Mouse (Mus musculus) frontal cortex, adult (tissue): ENCODE measurements around the gene Msi2.

Experiments
- ATAC-seq: cut with Nextera tagmentation; 2 replicates; pipeline ENCODE4 v1.9.2; 2017; ENCODE audit warnings: mild to moderate bottlenecking, moderate library complexity, mixed read lengths; ENCODE audit not compliant: low TSS enrichment

The Msi2 gene

DNA sequence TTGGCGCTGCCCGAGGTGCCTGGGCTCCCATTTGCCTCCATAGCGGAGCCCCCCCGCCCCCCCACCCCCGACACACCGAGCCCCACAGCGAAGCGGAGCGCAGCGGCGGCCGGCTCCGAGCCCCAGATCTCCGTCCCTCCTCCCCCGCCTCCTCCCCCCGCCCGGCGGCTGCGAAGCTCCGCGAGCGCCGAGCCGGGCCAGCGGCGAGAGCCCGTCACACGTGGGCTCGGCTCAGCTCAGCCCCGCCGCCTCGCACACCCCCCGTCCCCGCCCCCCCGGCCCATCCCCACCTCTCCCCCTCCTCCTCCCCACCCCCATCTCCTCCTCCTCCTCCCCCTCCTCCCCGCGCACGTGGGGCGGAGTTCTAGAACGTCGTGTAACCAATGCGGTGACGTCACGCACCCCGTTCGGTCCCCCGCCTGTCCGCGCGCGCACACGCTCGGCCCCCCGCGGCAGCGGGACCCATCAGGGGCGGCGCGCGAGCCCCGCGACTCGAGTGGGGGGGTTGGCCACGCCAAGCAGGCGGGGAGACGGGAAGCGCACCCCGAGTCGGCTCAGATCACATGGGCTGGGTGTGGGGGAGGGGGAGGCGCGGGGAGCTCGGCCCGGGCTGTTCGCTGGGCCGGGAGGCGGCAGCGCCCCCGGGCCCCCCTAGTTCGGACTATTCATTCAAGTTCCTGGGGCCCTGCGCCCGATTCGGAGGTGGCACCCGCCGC, at the start of gene Msi2:
Gene Msi2 (minus strand): TSS at position 464 of the 716 bp plus-strand sequence.
- ATAC-seq, result peak; percentile 71

DNA sequence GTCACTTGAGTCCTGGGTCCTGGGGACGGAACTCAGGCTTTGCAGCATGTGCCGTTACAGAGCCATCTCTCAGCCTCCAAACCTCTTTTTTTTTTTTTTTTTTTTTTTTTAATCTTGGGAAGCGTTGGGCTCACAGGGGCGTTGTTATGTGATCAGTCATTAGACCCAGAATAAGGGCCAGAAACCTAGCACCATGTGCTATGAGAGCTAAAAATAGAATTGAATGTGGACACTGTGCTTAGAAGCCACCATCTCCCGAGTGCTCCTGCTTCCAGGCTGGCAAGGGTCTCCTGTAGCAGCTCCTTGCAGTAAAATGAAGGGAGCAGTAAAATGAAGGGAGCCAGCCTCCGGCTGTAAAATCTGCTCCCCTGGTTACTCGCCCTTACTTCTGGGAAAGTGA, 47.3 kb upstream of the Msi2 start:
- no peak for ATAC-seq

DNA sequence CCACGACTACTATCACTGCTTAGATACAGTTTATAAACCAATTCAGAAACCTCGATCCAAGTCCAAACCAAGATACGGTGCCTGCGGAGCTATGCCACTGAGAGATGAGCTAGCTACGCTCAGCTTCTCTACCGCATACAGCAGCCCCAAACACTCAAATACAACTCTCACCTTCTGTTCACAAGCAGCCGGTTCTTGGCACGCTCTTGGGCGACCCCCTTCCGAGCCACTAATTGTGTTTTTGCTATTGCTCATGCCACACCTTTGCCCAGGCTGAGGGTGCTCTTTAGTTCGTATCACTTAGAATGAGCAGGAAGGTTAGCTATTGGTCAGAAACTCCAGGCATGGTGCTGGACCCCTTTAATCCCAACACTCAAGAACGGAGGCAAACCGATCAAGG, 45.1 kb upstream of the Msi2 start:
- ATAC-seq, result no peak

DNA sequence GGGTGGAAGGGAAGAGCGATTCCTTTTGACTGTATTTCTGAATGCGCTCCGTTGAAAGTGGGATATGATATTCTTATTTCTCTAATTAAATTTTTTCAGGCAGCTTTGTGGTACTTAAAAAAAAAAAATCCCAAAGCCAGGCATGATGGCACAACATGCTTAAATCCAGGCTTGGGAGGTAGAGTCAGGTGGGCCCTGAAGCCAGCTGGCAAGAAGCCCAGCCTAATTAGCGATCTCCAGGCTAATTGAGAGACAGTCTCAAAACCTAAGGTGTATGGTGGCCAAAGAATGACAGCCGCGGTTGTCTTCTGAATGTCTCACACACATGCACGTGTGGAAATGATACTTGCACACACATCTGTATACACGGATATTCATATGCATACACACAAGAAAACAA, 41.2 kb upstream of the Msi2 start:
- no peak for ATAC-seq

DNA sequence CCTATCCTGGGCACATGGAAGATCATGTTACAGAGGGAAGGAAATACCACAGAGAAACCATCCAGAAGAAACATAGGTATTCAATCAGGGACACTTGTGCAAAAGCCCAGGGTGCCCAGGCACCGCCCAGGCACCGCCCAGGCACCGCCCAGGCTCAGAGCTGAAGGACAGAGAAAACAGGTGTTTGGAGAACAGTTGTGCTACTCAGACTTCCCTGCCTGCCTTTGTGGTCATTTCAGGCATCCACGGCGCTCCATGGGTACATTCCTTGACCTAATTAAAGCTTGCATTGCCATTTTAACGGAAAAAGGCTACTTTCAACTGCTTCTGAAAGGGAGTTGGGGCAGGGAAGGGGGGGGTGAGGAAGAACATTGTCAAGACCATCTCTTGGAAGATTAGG, 40.1 kb upstream of the Msi2 start:
- no peak for ATAC-seq

DNA sequence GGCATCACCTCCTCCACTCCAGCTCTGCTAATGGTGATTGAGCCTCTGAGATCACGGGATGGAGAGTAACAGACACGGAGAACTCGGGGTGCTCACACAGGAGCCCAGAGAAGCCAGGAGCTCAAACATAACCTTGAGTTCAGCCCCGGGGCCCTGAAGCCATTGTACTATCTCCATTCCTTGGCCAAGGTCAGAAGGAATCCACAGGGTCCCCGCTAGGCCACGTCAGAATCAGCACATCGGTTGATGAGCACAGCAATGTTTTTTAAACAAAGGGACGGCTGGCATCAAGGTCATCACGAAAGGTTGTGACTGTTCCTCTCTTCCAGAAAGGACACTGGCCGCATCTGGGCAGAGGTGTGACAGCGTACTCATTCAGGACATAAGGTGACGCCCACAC, 27.0 kb upstream of the Msi2 start:
- no peak for ATAC-seq

DNA sequence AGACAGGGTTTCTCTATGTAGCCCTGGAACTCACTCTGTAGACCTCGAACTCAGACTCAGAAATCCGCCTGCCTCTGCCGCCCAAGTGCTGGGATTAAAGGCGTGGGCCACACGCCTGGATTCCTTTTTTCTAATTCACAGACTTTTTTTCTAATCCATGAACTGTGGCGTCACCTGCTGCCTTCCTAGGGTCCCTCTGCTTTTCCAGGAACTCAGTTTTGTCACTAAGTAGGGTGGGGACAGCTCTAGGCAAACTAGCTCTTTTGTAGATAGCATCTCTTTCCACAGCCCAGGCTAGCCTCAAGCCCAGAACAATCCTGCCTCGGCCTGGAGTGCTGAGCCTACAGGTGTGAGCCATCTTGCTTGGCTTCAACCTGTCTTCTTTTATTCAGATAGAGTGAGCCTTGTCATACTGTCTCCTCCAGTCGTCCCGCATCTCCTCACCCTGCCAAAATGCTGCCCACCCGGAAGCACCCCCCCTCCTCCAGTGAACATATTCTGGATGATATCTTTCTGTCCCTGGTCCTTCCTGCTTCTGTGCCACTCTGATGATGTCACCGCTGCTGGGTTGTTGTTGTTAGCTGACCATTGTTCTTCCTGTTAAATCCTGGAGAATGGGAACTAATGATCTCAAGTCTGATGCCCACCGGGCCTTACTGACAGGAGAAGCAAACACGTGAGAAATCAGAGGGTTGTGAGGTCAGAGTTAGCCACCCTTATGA, 21.4 kb upstream of the Msi2 start:
- no peak for ATAC-seq

DNA sequence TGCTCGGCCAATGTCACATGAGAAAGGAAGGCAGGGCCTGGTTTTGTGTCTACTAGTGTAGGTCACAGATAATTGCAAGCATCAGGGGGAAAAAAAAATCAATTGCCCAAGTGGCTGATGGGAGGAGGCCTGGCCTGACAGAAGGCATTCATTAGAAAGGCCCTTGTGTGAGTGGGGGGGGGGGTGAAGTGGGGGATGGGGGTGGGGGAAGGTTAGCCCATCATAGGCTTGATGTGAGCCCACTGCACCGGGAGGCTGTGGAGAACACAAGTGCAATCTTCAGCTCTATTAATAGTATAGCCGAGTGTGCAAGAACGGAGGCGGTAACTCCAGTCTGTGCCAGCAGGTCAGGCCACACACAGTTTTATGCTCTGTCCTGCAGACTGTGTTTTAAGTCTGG, 11.1 kb upstream of the Msi2 start:
- ATAC-seq, result no peak

DNA sequence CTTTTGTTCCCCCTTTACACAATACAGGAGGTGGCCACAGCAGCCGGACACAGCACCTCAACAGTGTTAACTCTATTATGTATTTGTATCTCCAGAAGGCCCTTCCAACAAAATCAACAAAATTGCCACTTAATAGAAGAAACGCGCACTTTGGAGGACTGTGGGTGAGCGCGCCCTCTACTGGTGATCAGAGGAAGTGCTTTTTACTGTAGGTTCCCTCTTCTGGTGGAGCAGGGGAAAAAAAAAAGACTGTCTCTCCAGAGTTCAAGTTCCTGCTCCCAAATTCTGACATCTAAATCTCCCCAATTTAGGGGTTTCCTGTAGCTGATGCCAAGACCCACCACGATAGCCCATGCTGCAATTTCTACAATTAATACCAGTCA, 10.2 kb upstream of the Msi2 start:
- peak; percentile 57; the same call in 1 of the 2 replicates for ATAC-seq

DNA sequence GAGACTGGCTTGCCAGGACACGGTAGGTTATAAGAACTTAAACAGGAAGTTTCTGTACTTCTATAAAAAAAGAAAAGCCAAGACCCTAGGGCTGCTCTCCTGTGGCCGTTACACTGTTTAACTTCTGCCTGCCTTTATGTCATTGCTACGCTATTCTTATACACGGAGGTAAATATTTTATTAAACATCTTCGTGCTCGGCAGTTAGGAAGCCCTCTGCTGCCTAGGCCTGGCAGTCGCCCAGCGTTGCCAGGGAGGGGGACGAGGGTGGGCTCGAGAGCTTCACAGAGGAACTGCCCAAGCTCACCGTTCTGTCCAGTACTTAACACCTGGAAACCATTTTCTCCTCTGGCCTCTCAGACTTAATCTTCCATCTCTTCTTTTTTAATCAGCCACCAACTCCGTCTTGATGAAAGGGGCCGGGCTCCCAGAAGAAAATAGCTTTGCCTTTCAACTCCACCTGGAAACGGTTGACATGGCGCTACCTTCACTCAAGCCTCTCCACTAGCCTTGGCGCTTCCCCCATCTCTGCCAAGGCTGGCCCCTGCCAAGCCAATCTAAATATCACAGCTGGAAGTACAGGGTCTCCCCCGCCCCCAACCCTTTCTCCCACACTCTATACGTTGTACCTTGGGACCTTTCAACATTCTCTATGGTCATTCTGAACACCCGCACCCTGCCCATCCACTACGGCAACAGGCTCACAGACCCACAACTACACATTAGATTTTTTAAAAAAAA, 9.6 kb upstream of the Msi2 start:
- peak; percentile 9; the same call in 1 of the 2 replicates for ATAC-seq

DNA sequence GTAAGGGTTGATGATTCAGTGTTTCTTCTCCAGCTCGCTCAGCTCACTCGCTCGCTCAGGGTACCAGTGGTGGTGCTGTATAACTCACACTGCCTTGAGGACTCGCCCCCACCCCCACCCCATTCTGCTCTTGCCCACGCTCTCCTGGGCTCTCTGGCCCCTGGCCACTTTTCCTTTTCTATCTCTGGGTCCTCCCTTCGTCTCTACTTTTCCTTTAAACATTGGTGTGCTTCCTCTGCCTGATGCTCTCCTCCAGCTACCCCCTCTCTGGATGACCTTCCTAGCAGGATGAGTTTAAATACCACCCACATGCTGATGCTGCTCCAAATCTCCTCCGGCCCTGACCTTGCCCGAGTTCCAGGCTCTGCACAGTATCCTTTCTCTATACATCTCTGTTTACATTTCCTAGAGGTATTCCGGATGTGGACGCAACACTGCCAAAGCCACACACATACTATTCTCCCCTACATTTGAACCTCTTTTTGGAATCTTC, 2.9 kb upstream of the Msi2 start:
- no peak for ATAC-seq

DNA sequence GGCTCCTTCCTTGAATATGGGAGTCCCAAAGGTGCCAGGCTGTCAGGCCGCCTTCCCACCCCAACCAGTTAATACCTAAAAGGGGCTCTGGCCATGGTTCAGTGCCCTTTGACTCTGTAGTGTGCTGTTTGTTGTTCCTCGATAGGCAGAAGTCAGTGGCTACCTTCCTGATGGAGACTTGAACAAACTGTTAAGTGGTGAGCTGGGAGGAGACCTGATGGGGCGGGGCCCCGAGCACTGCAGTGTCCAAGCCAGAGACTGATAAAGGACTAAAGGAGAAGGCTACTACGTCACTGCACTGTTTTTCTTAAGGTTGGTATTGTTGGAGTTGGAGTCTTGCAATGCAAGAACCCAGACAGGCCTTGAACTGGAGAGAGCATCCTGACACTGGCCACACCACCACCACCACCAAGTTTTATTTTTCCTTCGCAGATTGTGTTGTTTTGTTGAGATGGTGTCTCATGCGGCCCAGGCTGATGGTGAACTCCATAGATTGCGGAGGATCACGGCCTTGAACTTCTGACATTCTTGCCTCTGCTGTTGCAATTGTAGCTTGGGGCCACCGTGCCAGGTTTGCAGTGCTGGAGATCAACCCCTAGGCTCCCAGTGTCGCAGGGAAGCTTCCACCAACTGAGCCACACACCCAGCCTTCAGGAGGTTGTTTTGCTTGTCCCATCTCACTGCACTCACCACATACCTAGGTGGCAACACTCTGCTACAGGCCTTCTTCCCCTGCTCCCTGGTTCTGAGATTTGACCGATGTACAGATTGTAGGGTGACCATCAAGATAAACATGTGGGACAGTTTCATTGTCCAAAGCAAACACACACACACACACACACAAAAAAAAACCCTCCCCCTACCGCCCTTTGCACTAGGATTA, 2.2 kb upstream of the Msi2 start:
- no peak for ATAC-seq

DNA sequence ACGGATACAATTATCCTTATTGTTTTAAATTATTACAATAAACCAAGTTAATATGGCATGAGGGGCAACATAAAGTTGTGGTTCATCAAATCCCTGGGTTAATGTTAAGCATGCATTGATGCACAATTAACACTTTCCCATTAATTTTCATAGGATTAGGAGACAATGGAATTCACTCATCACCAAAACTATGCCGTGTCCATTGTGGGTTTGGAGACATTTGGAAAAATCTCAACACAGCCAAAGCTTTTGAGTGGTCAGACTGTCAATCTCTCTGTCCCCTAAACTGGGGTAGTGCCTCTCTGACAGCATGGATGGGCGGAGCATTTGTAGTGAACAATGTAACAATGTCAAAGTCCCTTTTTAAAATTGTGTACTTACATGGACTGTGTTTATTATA, 1.3 kb upstream of the Msi2 start:
- ATAC-seq, result no peak

DNA sequence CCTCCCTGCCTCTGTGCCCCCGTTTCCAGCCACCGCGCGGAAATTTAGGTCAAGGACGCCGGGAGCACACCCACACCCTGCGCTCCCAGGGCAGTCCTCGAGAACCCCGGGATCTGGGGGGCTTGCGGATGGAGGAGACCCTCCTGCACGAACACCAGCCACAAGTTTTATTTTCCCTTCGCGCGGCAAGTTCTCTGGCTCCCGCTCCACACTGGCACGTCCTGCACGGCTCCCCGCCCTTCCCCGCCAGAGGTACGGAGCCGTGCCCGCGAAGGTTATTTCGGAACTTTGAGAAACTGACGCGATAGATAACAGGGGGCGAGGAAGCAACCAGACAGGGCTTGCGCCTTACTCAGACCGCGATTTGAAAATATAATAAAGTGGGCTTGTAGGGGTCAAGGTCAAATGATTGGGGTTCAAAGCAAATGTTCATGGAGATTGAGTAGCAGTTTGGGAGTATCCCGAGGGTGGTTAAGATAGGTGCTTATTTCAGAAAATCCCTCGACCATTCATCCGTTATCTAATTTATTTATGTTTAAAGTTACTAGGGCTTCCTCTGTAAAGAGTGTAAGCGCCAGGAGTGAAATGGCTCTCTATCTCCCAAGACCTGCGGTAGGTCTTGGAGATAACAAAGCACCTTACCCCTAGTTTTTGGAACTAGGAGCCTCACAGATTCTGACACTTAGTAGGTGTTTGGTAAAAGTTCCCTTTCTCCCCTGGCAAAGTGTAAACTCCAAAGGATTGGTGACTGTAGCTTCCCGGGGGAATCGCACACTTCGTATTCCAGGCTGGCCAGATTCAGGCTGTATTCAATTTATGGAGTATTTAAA, 668 bp upstream of the Msi2 start:
- ATAC-seq, result peak; percentile 32

DNA sequence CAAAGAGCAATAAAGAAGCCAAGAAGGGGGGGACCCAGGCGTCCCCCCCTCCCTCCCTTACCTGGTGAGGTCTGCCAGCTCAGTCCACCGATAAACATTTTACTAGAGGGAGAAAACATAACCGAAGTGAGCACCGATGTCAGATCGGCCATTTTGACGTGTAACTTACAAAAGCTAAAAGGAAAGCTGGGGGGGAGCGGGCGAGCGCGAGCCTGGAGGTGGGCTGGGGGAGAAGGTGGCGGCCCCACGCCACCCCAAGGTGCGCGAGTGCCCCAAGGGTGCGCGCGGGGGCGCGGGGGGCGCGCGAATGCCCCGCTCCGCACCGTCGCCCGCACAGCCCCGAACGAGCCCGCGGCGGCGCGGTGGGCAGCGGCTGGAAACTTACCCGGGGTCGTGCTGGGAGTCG, 666 bp downstream of the Msi2 start:
- ATAC-seq, result no peak

DNA sequence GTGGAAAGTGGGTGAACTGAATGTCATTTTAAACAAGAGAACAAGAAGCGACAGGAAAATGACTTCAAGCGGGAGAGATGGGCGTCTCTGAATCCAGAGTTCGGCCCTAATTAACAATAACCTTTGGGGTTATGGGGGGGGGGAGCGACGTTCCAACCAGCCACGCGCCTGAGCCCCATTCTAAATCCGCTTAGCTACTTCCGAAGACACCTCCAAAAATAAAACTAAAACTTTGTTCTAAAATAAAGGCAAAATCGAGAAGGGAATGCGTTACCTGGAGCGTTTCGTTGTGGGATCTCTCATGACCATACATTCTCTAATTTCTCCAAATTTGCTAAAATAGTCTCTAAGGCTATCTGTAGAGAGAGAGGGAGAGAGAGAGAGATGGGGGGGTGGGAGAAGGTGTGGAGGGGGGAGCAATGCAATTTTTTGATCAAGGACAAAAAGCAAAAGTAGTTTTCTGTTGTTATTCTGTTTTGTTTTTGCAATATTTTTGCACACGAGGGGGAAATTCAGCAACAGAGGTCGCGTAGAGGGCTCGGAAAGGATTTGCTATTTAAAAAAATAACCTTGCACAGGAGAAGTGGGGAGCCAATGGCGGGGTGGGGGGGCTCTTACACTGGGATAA, 1.2 kb downstream of the Msi2 start:
- no peak for ATAC-seq

DNA sequence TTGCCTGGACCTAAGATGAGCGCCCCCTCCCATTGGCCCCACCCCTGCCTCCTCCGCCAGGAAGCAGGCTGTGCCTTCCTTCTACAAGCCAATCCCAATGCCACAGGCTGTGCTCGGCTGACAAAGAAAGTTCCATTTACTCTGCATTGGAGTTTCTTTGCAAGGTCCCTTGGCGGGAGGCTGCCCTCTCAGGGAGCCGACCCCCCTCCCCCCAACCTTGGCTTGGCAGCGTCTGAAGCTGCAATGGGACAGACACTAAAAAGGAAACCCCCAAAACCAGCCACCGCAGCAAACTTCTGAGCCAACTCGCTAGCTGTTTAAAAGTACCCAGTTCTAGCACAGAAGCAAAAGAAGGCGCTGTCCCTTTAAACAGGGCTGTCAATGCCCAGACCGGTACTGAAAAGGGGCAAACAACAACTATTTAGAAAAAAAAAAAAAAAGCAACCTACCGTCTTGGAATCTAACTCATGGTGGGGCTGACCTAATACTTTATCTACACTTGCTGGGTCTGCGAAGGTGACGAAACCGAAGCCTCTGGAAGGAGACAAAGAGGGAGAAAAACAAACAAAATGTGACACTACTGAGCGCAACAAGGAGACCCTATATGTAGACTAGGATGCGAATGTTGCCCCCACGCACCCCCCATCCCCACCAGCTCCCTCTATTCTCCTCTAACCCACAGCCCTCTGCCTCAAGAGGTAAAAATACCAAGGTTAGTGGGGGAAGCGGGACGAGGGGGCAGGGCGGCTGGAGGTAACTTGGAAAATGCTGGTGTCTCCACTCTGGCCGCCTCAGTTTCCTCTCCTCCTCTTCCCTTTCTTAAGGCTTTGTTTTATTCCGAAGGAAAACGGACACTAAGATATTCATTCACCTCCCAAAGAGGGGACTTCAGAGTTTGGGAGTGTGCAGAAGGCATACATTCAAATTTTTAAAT, 2.0 kb downstream of the Msi2 start:
- ATAC-seq, result no peak

DNA sequence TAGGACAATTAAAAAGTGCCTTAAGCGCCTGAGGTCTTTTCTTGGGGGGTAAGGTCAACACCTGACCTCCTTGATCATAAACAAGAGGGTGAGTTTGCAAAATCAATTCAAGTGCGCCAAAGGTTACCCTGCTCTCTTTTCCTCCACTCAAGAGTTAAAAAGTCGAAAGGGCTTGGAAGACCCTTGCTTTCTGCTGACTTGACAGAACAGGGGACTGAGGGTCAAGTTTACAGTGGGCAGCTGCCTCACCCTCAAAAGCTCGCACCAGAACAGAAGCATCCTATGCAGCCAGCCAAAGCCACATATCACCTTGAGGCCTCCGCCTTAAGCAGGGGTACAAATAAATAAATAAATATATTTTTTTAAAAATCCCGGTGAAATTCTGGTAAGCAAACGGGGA, 3.0 kb downstream of the Msi2 start:
- no peak for ATAC-seq

DNA sequence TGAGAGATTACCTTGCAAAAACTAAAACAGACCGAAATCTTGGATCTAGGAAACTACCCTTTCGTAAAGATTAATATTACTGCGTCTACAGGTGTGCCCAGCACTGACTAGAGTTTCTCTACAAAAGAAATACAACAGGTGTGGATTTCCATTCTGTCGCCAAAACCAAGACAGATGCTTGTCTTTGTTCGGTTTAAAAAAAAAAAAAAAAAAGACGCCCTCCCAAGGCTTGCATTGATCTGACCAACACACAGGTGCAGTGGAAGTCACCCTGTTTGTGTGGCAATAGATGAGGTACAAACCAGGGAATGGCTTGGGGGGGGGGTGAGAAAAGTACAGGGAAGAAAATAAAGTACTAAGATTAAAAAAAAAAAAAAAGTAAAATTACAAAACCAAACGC, 4.2 kb downstream of the Msi2 start:
- ATAC-seq, result no peak
